Mouse (Mus musculus) MEL (cell line): Measurements from ENCODE around the gene Dctd. TPM values are rescaled to one million over a fixed set of nuclear protein-coding genes. Genes with fewer than 3 reads are reported as not detected.

ENCODE experiments used
- DNase-seq: peaks from one replicate; pipeline ENCODE4 v3.0.0; 2011; ENCODE audit warnings: low read depth, low spot score
- H3K27ac ChIP-seq: 2 replicates; pipeline ENCODE4 v1.5.1; 2012; ENCODE audit warnings: low read depth, mild to moderate bottlenecking, control low read depth, low read length, moderate library complexity; ENCODE audit not compliant: control insufficient read depth
- H3K27me3 ChIP-seq, 2 experiments: fragments of 150-350 bp in 1 of 2; sonication (generic) in 1 of 2; 2 replicates each; pipeline ENCODE4 v1.6.1; 2012; ENCODE audit warnings: low read length in 2 of 2, mild to moderate bottlenecking in 2 of 2, improper control_type of control experiment in 1 of 2, moderate library complexity in 1 of 2; ENCODE audit not compliant: insufficient read depth in 2 of 2, control insufficient read depth in 1 of 2
- H3K36me3 ChIP-seq, 2 experiments: 2 replicates each; pipeline ENCODE4 v1.6.1; 2012 to 2014; ENCODE audit warnings: low read length in 2 of 2, improper control_type of control experiment in 1 of 2, inconsistent platforms in 1 of 2, mild to moderate bottlenecking in 1 of 2; ENCODE audit not compliant: insufficient read depth in 2 of 2, control insufficient read depth in 1 of 2
- H3K4me1 ChIP-seq, 2 experiments: fragments of 150-350 bp in 1 of 2; sonication (generic) in 1 of 2; 2 replicates each; pipeline ENCODE4 v1.6.1; 2012; ENCODE audit warnings: low read length in 2 of 2, improper control_type of control experiment in 1 of 2, mild to moderate bottlenecking in 1 of 2; ENCODE audit not compliant: insufficient read depth in 2 of 2, control insufficient read depth in 1 of 2
- H3K4me3 ChIP-seq, 2 experiments: fragments of 150-350 bp in 1 of 2; sonication (generic) in 1 of 2; 2 replicates each; pipeline ENCODE4 v1.5.1; 2012; ENCODE audit warnings: low read depth in 2 of 2, low read length in 2 of 2, mild to moderate bottlenecking in 2 of 2, moderate library complexity in 2 of 2, control low read depth in 1 of 2, improper control_type of control experiment in 1 of 2; ENCODE audit not compliant: control insufficient read depth in 1 of 2, insufficient read depth in 1 of 2
- H3K79me2 ChIP-seq: 2 replicates; pipeline ENCODE4 v1.6.1; 2012; ENCODE audit warnings: mild to moderate bottlenecking, low read length, moderate library complexity; ENCODE audit not compliant: control insufficient read depth, poor library complexity, insufficient read depth
- H3K9ac ChIP-seq: 2 replicates; pipeline ENCODE4 v1.6.1; 2012; ENCODE audit warnings: low read depth, mild to moderate bottlenecking, control low read depth, low read length, moderate library complexity; ENCODE audit not compliant: control insufficient read depth, poor library complexity, severe bottlenecking
- H3K9me3 ChIP-seq: fragments of 150-350 bp; sonication (generic); replicated peaks from 2 replicates; pipeline ENCODE4 v1.6.1; 2012; ENCODE audit warnings: mild to moderate bottlenecking, low read length, improper control_type of control experiment, moderate library complexity; ENCODE audit not compliant: insufficient read depth
- BHLHE40 ChIP-seq: IDR thresholded peaks from 2 replicates; pipeline ENCODE4 v1.6.1; 2012; ENCODE audit warnings: low read depth, mild to moderate bottlenecking, inconsistent platforms, low read length, improper control_type of control experiment, borderline replicate concordance
- CHD1 ChIP-seq: IDR thresholded peaks from 2 replicates; pipeline ENCODE4 v1.6.1; 2012; ENCODE audit warnings: low read depth, mild to moderate bottlenecking, inconsistent platforms, low read length, improper control_type of control experiment
- CHD2 ChIP-seq: IDR thresholded peaks from 2 replicates; pipeline ENCODE4 v1.6.1; 2011; ENCODE audit warnings: low read length, improper control_type of control experiment
- CTCF ChIP-seq, 3 experiments: IDR thresholded peaks in 2 of 3; conservative IDR thresholded peaks in 1 of 3; 2 replicates each; pipeline ENCODE4 v1.5.1; 2011 to 2012; ENCODE audit warnings: low read length in 3 of 3, low read depth in 2 of 3, mild to moderate bottlenecking in 2 of 3, improper control_type of control experiment in 1 of 3, inconsistent platforms in 1 of 3, mixed read lengths in 1 of 3, moderate library complexity in 1 of 3; ENCODE audit not compliant: control insufficient read depth in 1 of 3, insufficient read depth in 1 of 3, poor library complexity in 1 of 3, severe bottlenecking in 1 of 3
- ELF1 ChIP-seq: IDR thresholded peaks from 2 replicates; pipeline ENCODE4 v1.6.1; 2014; ENCODE audit warnings: low read depth, mild to moderate bottlenecking, inconsistent platforms, low read length, improper control_type of control experiment, moderate library complexity
- ETS1 ChIP-seq: IDR thresholded peaks from 2 replicates; pipeline ENCODE4 v1.6.1; 2012; ENCODE audit warnings: low read depth, mild to moderate bottlenecking, inconsistent platforms, low read length, improper control_type of control experiment, moderate library complexity
- GATA1 ChIP-seq: IDR thresholded peaks from 2 replicates; pipeline ENCODE4 v1.6.1; 2011; ENCODE audit warnings: low read depth, low read length, improper control_type of control experiment
- HCFC1 ChIP-seq: IDR thresholded peaks from 2 replicates; pipeline ENCODE4 v1.6.1; 2012; ENCODE audit warnings: low read depth, mild to moderate bottlenecking, inconsistent platforms, low read length, improper control_type of control experiment, moderate library complexity
- JUND ChIP-seq: IDR thresholded peaks from 2 replicates; pipeline ENCODE4 v1.6.1; 2011; ENCODE audit warnings: low read depth, mild to moderate bottlenecking, improper control_type of control experiment, low read length
- KAT2A ChIP-seq: conservative IDR thresholded peaks from 2 replicates; pipeline ENCODE4 v1.6.1; 2012; ENCODE audit warnings: low read depth, low read length, improper control_type of control experiment, inconsistent platforms
- MAFK ChIP-seq: IDR thresholded peaks from 2 replicates; pipeline ENCODE4 v1.6.1; 2011; ENCODE audit warnings: low read depth, mild to moderate bottlenecking, low read length, improper control_type of control experiment, borderline replicate concordance
- MEF2A ChIP-seq: IDR thresholded peaks from 2 replicates; pipeline ENCODE4 v1.6.1; 2014; ENCODE audit warnings: low read depth, mild to moderate bottlenecking, inconsistent platforms, low read length, improper control_type of control experiment; ENCODE audit not compliant: poor library complexity, insufficient replicate concordance, severe bottlenecking; ENCODE audit errors: extremely low read depth
- MXI1 ChIP-seq: IDR thresholded peaks from 2 replicates; pipeline ENCODE4 v1.6.1; 2011; ENCODE audit warnings: mild to moderate bottlenecking, low read depth, low read length, improper control_type of control experiment
- NELFE ChIP-seq: IDR thresholded peaks from 2 replicates; pipeline ENCODE4 v1.6.1; 2011; ENCODE audit warnings: low read depth, low read length, improper control_type of control experiment
- POLR2A ChIP-seq, 2 experiments: IDR thresholded peaks; 2 replicates each; pipeline ENCODE4 v1.6.1; 2011 to 2012; ENCODE audit warnings: low read length in 2 of 2, mild to moderate bottlenecking in 2 of 2, control low read depth in 1 of 2, improper control_type of control experiment in 1 of 2, low read depth in 1 of 2, moderate library complexity in 1 of 2; ENCODE audit not compliant: control insufficient read depth in 1 of 2, insufficient read depth in 1 of 2, poor library complexity in 1 of 2
- POLR2AphosphoS5 ChIP-seq: IDR thresholded peaks from 2 replicates; pipeline ENCODE4 v1.6.1; 2012; ENCODE audit warnings: low read depth, borderline replicate concordance, mild to moderate bottlenecking, inconsistent platforms, low read length, moderate library complexity, mixed read lengths
- RAD21 ChIP-seq: IDR thresholded peaks from 2 replicates; pipeline ENCODE4 v1.6.1; 2011; ENCODE audit warnings: mild to moderate bottlenecking, low read depth, low read length, improper control_type of control experiment
- RCOR1 ChIP-seq: IDR thresholded peaks from 2 replicates; pipeline ENCODE4 v1.6.1; 2012; ENCODE audit warnings: low read depth, mild to moderate bottlenecking, inconsistent platforms, low read length, improper control_type of control experiment
- SIN3A ChIP-seq: IDR thresholded peaks from 2 replicates; pipeline ENCODE4 v1.6.1; 2012; ENCODE audit warnings: low read length, improper control_type of control experiment, inconsistent platforms
- SMC3 ChIP-seq: IDR thresholded peaks from 2 replicates; pipeline ENCODE4 v1.6.1; 2011; ENCODE audit warnings: low read depth, low read length, improper control_type of control experiment
- TBP ChIP-seq: IDR thresholded peaks from 2 replicates; pipeline ENCODE4 v1.8.0; 2011; ENCODE audit warnings: low read depth, low read length, improper control_type of control experiment
- UBTF ChIP-seq: IDR thresholded peaks from 2 replicates; pipeline ENCODE4 v1.6.1; 2012; ENCODE audit warnings: low read depth, mild to moderate bottlenecking, inconsistent platforms, low read length, improper control_type of control experiment, moderate library complexity, borderline replicate concordance; ENCODE audit not compliant: insufficient read depth
- USF1 ChIP-seq: IDR thresholded peaks from 2 replicates; pipeline ENCODE4 v1.6.1; 2014; ENCODE audit warnings: low read depth, mild to moderate bottlenecking, inconsistent platforms, low read length, improper control_type of control experiment, moderate library complexity
- ZC3H11A ChIP-seq: IDR thresholded peaks from 2 replicates; pipeline ENCODE4 v1.6.1; 2012; ENCODE audit warnings: low read depth, mild to moderate bottlenecking, inconsistent platforms, low read length, improper control_type of control experiment
- ZKSCAN1 ChIP-seq: IDR thresholded peaks from 2 replicates; pipeline ENCODE4 v1.6.1; 2012; ENCODE audit warnings: low read depth, mild to moderate bottlenecking, inconsistent platforms, low read length, improper control_type of control experiment, moderate library complexity
- ZMIZ1 ChIP-seq: IDR thresholded peaks from 2 replicates; pipeline ENCODE4 v1.6.1; 2012; ENCODE audit warnings: low read depth, mild to moderate bottlenecking, inconsistent platforms, low read length, improper control_type of control experiment, moderate library complexity
- polyA plus RNA-seq, 2 experiments: library from polyadenylated mRNA; stranded (reverse) in 1 of 2; unstranded in 1 of 2; fragments of >175 nt in 1 of 2; fragments of >200 nt in 1 of 2; gene quantifications; 2 replicates each; pipeline versions ENCODE4 v1.2.1 to v1.2.4; 2012; ENCODE audit warnings: low replicate concordance in 2 of 2, low read depth in 1 of 2; ENCODE audit not compliant: insufficient read length in 2 of 2, insufficient read depth in 1 of 2, missing spikeins in 1 of 2
- total RNA-seq: library from RNA; depleted of rRNA; stranded (reverse); fragments of 300-350 nt; gene quantifications from 2 replicates; pipeline ENCODE4 v1.2.3, GENCODE M21; 2012

The Dctd gene
- total and polyA plus RNA-seq, 3 experiments, result 59.5 to 79.9 (median 78.0) TPM

DNA sequence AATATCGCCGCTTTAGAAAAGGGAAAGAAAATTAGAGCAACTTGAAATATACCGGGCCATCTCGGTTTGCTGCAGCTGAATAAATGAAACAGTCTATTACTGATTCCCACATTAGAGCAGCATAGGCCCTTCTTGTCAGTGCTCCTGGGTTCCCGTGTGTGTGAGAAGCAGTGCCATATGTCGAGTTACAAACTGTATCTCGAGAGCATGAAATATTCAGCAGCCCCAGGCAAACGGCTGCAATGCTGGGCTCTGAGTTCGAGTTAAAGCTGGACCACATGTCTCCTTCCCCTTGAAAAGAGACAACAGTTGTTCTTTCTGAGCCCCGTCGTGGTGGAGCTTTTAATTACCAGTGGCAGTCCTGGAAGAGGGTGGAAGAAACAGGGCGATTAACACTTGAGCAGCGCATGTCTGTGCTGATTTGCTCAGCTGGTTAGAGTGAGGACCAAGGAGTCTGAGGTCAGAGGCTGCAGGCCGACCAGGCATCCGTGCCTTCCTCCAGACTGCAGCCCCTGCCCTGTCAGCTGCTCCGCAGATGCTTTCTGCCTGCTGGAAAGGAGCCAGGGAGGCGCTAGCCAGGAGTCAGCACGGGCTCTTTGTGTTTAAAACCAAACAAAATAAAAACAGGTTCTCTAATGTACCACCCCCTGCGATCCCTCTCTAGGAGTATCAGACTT is 53.3 kb downstream of the Dctd start:
- Histone ChIP-seq H3K9me3 (no peaks in the 10 kb centered on the region), H3K4me3 (no peak overlapping the region), H3K36me3 (no peaks in the 10 kb centered on the region), H3K27ac (no peak overlapping the region), H3K4me1 (no peaks in the 10 kb centered on the region), H3K27me3 (no peaks in the 10 kb centered on the region), H3K79me2 (no peaks in the 10 kb centered on the region), H3K9ac (no peak overlapping the region)
- no peak for DNase-seq
- TF ChIP-seq MAFK (no peak), JUND (no peak), POLR2A (IDR thresholded peaks at IDR 0.05; ENCODE audit: control insufficient read depth in 1 of 2, insufficient read depth in 1 of 2, low read depth in 1 of 2, low read length in 2 of 2, poor library complexity in 1 of 2) (no peak), SIN3A (no peak), MXI1 (no peak), UBTF (no peak), ZMIZ1 (no peak), HCFC1 (no peak), USF1 (no peak), ELF1 (no peak), BHLHE40 (no peak), KAT2A (no peak), GATA1 (no peak), MEF2A (no peak), CTCF (IDR thresholded peaks at IDR 0.05 in 2 of 3, conservative IDR thresholded peaks at IDR 0.05 in 1 of 3; ENCODE audit: control insufficient read depth in 1 of 3, insufficient read depth in 1 of 3, low read depth in 2 of 3, low read length in 3 of 3, poor library complexity in 1 of 3, severe bottlenecking in 1 of 3) (no peak), ZC3H11A (no peak)

DNA sequence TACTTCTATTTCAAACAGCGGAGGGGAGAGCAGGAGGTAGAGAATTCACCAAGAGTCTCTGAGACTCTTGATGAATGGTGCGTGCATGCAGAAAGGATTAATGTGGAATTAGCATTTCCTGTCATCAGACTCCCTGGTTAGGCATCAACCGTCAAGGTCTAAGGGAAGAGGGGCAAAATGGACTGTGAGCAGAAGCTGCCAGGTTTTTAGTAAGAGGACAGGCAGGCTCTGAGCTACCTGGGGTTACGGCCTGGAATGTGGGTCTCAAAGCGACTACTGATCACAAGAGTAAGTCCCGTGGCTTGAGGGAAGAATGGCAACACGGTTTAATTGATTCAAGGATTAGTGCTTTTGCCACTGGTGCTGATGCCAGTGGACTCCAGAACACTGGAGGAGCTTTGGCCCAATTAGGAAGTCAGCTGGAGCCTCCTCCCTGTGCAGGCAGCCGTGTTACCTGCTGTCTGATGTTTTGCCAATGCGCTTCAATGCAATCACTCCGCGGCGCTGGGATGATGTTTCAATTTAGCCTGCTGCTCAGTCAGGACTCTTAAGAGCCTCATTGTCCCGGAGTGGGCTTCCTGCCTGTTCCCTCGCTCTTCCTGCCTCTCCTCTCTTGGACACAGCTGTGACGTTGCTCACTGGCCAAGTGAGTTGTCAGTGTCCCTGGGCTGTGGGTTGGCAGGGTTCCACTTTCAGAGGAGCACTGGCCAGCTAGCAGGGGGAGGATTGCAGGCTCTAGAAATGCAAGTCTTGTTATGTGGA is 54.6 kb downstream of the Dctd start:
- Histone ChIP-seq H3K36me3 (no peaks in the 10 kb centered on the region), H3K4me3 (no peak overlapping the region), H3K79me2 (no peaks in the 10 kb centered on the region), H3K27ac (no peak overlapping the region), H3K27me3 (no peaks in the 10 kb centered on the region), H3K9ac (no peak overlapping the region), H3K9me3 (no peaks in the 10 kb centered on the region), H3K4me1 (no peaks in the 10 kb centered on the region)
- DNase-seq, result no peak
- TF ChIP-seq CTCF (IDR thresholded peaks at IDR 0.05 in 2 of 3, conservative IDR thresholded peaks at IDR 0.05 in 1 of 3; ENCODE audit: control insufficient read depth in 1 of 3, insufficient read depth in 1 of 3, low read depth in 2 of 3, low read length in 3 of 3, poor library complexity in 1 of 3, severe bottlenecking in 1 of 3), result no peak
- TF ChIP-seq RAD21, result no peak
- no peak for TF ChIP-seq USF1
- no peak for TF ChIP-seq MEF2A
- TF ChIP-seq ETS1, result no peak
- TF ChIP-seq NELFE, result no peak
- no peak for TF ChIP-seq CHD1
- no peak for TF ChIP-seq UBTF
- TF ChIP-seq TBP, result no peak
- TF ChIP-seq SMC3, result no peak
- no peak for TF ChIP-seq CHD2
- no peak for TF ChIP-seq ZKSCAN1
- TF ChIP-seq POLR2A (IDR thresholded peaks at IDR 0.05; ENCODE audit: control insufficient read depth in 1 of 2, insufficient read depth in 1 of 2, low read depth in 1 of 2, low read length in 2 of 2, poor library complexity in 1 of 2), result no peak
- TF ChIP-seq POLR2AphosphoS5, result no peak
- no peak for TF ChIP-seq HCFC1
- no peak for TF ChIP-seq RCOR1
